Mouse (Mus musculus) limb, embryonic 15.5 days (tissue): ENCODE results near the gene Gm20388. TPM values are rescaled to one million over a fixed set of nuclear protein-coding genes. Genes with fewer than 3 reads are reported as not detected.

Experiments
- ATAC-seq: fragments of 200-750 bp; cut with Nextera tagmentation; 2 replicates; pipeline ENCODE4 v1.8.0; 2017; ENCODE audit warnings: low read depth, moderate TSS enrichment; ENCODE audit not compliant: insufficient number of reproducible peaks, low FRiP score, low TSS enrichment
- H3K27ac ChIP-seq: fragments of 300-500 bp; sonication (generic); 2 replicates; pipeline ENCODE4 v1.5.1; 2015; ENCODE audit warnings: moderate library complexity, mild to moderate bottlenecking, inconsistent platforms
- H3K27me3 ChIP-seq: fragments of 300-500 bp; sonication (generic); 2 replicates; pipeline ENCODE4 v1.6.1; 2015; ENCODE audit warnings: inconsistent platforms
- H3K36me3 ChIP-seq: fragments of 300-500 bp; sonication (generic); 2 replicates; pipeline ENCODE4 v1.6.1; 2015; ENCODE audit warnings: inconsistent platforms
- H3K4me1 ChIP-seq: fragments of 300-500 bp; sonication (generic); 2 replicates; pipeline ENCODE4 v1.6.1; 2015; ENCODE audit warnings: inconsistent platforms
- H3K4me2 ChIP-seq: fragments of 300-500 bp; sonication (generic); 2 replicates; pipeline ENCODE4 v1.6.1; 2015; ENCODE audit warnings: mild to moderate bottlenecking, inconsistent platforms
- H3K4me3 ChIP-seq: fragments of 300-500 bp; sonication (generic); 2 replicates; pipeline ENCODE4 v1.5.1; 2015; ENCODE audit warnings: mild to moderate bottlenecking, inconsistent platforms
- H3K9ac ChIP-seq: fragments of 300-500 bp; sonication (generic); 2 replicates; pipeline ENCODE4 v1.6.1; 2015; ENCODE audit warnings: inconsistent platforms
- H3K9me3 ChIP-seq: fragments of 300-500 bp; sonication (generic); 2 replicates; pipeline ENCODE4 v1.6.1; 2016; ENCODE audit warnings: inconsistent platforms
- WGBS: fragments of 180-500 bp; shearing (Covaris S2); methylation state at CpG from one replicate; pipeline ENCODE4 v1.1.7; 2015; 5-methylcytosine and 5-hydroxymethylcytosine counted together
- polyA plus RNA-seq: library from polyadenylated mRNA; unstranded; fragments of >200 nt; fragmentation: Nextera tagmentation; extraction: Ambion mirVana; gene quantifications from 2 replicates; pipeline ENCODE4 v1.2.1, GENCODE M21; 2015

The Gm20388 gene
- polyA plus RNA-seq, 1 experiment from 2014 or later, result 4.9 TPM

DNA sequence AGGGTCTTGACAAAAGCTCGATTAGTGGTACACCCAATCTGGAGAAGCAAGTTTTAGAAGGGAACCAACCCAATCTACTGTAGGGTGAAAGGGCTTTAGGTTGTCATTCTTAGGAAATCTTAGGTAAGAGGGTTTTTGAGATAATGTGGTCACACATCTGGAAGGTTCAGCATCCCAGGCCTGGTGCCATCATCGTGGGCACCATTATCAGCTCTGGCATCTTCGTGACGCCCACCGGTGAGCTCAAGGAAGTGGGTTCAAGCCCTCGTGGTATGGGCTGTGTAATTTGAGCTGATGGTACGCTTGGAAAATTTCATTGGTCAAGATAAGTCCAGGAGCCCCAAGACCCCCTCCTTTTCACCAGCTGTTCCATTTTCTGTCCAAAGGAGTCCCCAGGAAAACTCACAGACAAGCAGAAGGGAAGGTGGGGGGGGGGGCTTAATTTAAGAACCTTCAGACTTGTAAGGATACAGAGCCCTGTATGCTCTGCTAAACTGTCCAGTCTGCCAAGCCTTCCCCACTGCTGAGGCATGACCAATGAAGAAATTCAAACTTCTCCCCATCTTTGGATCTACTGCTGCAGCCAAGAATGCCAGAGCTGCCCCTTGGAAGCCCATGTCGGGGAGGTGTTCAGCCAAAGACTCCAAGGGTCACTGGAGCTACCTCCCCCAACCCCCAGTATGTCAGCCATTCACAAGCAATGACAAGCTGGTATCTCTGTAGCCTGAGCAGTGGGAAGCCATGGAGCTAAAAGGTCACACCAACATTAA lies 1997.9 kb downstream of the Gm20388 start:
- 52% methylated on average over 8 of the region's 8 CpGs for WGBS
- ATAC-seq, result no peak
- no peaks in the 10 kb centered on the region for H3K9me3 ChIP-seq
- H3K4me3 ChIP-seq, result no peak overlapping the region
- no peak overlapping the region for H3K9ac ChIP-seq
- H3K4me2 ChIP-seq, result 0 out of 2 replicates have a peak overlapping the region, but pooled peaks have one; percentile 96
- H3K4me1 ChIP-seq, result peaks cover 42% of the 10 kb centered on the region
- H3K36me3 ChIP-seq, result no peaks in the 10 kb centered on the region
- no peak overlapping the region for H3K27ac ChIP-seq
- peaks cover 9% of the 10 kb centered on the region; the same call in 1 of the 2 replicates for H3K27me3 ChIP-seq

DNA sequence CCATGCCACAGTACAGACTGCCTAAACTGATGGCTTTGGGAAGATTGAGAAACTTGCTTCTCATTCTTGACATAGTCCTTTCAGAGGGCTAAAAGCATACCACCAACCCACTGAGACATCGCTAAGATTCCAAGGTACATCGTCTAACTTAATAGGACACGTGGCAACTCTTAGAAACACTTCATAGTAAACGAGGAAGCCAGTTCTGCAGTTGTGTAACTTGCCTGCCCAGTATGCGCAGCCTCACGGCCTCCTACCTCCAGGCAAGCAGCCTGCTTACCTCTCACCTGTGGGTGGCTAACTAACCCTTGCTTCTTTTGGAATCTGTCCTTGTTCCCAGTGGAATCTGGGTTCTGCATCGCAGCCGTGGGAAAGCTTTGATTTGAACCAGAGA lies 1998.5 kb downstream of the Gm20388 start:
- no peak for ATAC-seq
- 57% methylated on average over 8 of the region's 8 CpGs for WGBS
- peaks cover 42% of the 10 kb centered on the region for H3K4me1 ChIP-seq

DNA sequence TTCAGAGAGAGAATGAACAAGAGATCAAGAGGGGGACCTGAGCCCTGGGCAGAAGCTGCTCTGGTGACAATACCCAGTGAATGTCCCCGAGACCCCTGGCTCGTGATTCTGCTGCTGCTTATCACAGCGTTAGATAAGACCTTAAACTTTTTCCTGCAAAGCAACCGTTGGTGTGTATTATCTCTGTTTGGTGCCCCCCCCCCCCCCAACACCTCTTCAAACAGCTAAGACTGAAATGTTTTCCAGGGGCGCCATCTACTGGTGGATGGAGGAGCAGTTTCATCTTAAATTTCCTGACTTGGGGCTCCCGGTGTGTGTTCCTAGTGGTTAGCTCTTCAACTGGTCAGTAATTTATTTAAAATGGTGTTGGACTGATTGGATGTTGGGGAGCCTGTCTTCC lies 1999.0 kb downstream of the Gm20388 start:
- H3K36me3 ChIP-seq, result no peaks in the 10 kb centered on the region
- ATAC-seq, result no peak
- WGBS, result 8% methylated on average over 6 of the region's 6 CpGs
- no peak overlapping the region for H3K27ac ChIP-seq
- H3K27me3 ChIP-seq, result peaks cover 13% of the 10 kb centered on the region; the same call in 1 of the 2 replicates
- H3K4me2 ChIP-seq, result no peak overlapping the region
- no peaks in the 10 kb centered on the region for H3K9me3 ChIP-seq
- peaks cover 42% of the 10 kb centered on the region for H3K4me1 ChIP-seq
- no peak overlapping the region for H3K9ac ChIP-seq
- no peak overlapping the region for H3K4me3 ChIP-seq

More for the DNA sequence above, 1998.5 kb downstream of the Gm20388 start:
- Histone ChIP-seq H3K27me3 (peaks cover 11% of the 10 kb centered on the region; the same call in 1 of the 2 replicates), H3K27ac (no peak overlapping the region), H3K9me3 (no peaks in the 10 kb centered on the region), H3K4me3 (no peak overlapping the region), H3K4me2 (no peak overlapping the region), H3K36me3 (no peaks in the 10 kb centered on the region), H3K9ac (0 out of 2 replicates have a peak overlapping the region, but pooled peaks have one; percentile 4)

DNA sequence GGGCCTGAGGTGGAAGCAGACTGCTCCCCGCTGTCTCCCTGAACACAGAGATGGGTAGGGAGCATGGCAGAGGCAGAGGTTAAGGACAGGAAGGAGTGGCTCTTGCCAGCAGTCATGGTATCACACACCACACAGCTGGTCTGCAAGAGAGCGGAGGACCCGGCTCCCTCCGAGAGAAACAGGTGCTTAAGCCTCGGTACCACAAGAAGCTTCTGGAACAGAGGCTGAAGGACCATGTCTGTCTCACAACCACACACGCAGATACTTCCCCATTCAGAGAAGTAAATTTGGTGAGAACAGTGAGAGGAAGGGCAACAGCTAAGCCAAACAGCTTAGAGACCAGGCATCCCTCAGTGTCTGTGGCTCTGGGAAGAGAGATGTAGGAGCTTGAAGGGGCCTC lies 2000.8 kb downstream of the Gm20388 start:
- no peaks in the 10 kb centered on the region for H3K9me3 ChIP-seq
- no peak overlapping the region for H3K4me3 ChIP-seq
- no peaks in the 10 kb centered on the region for H3K36me3 ChIP-seq
- peaks cover 26% of the 10 kb centered on the region for H3K4me1 ChIP-seq
- 84% methylated on average over 6 of the region's 6 CpGs for WGBS
- H3K27me3 ChIP-seq, result peaks cover 13% of the 10 kb centered on the region; the same call in 1 of the 2 replicates
- H3K4me2 ChIP-seq, result no peak overlapping the region
- ATAC-seq, result no peak
- no peak overlapping the region for H3K9ac ChIP-seq
- no peak overlapping the region for H3K27ac ChIP-seq

DNA sequence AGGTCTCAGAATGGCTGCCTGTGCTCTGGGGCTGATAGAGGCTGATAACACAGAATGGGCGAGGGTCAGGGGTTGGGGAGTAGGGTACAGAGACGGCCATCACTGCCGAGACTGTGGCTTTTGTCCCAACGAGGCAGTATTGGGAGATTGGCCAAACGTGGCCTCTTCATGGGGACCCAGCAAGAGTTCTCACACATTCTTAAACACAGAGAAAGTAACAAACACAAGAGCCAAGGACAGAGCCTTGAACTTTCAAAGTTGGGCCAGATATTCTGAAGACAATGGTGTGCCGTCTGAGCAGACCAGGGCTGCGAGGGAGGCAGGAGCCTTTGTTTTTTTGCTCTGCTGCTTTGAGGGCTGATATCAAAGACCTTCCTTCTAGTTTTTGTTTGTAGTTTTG lies 2001.3 kb downstream of the Gm20388 start:
- Histone ChIP-seq H3K9me3 (no peaks in the 10 kb centered on the region), H3K9ac (no peak overlapping the region), H3K27me3 (peaks cover 13% of the 10 kb centered on the region; the same call in 1 of the 2 replicates), H3K36me3 (no peaks in the 10 kb centered on the region), H3K4me2 (no peak overlapping the region), H3K27ac (no peak overlapping the region), H3K4me3 (no peak overlapping the region), H3K4me1 (peaks cover 20% of the 10 kb centered on the region)
- WGBS, result 75% methylated on average over 7 of the region's 7 CpGs
- no peak for ATAC-seq

DNA sequence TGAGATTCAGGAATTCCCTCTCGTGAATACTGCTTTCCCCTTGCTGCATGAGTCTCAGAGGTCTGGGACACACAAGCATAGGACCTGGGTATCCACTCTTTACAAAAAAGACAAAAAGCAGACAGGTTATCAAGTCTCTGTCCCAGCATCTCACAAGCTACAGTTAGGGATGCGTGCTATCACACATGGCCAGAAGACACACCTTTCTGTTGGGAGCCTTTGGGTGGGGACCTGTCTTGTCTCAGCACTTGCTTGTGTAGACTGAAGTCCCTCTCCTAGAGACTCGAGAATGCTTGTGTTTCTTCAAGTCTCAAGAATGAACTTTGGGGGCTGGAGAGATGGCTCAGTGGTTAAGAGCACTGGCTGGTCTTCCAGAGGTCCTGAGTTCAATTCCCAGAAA lies 2002.2 kb downstream of the Gm20388 start:
- ATAC-seq, result no peak
- Histone ChIP-seq H3K9ac (no peak overlapping the region), H3K9me3 (no peaks in the 10 kb centered on the region), H3K4me1 (peaks cover 14% of the 10 kb centered on the region), H3K4me2 (no peak overlapping the region), H3K36me3 (no peaks in the 10 kb centered on the region), H3K27me3 (peaks cover 13% of the 10 kb centered on the region; the same call in 1 of the 2 replicates), H3K27ac (no peak overlapping the region), H3K4me3 (no peak overlapping the region)
- 59% methylated on average over 3 of the region's 3 CpGs for WGBS

DNA sequence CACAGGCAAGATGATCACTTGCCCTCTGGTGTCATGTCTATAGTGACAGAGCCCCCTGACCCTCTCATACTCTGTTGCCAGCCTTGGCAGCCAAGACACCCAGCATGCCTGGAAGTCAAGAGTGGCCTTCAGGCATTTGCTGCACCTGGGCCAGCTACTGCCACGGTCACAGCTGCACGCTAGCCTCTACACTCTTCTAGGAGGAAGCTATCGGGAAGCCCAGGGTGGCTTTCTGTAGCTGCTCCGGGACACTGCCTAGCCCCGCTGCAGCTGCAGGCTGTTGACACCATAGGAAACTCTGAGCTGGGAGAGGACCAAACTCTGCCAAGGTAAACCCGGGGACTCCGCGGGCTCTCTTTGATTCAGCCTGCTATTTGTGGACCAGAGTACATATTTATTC lies 2002.7 kb downstream of the Gm20388 start:
- H3K36me3 ChIP-seq, result no peaks in the 10 kb centered on the region
- no peak overlapping the region for H3K9ac ChIP-seq
- ATAC-seq, result no peak
- peaks cover 7% of the 10 kb centered on the region; the same call in 1 of the 2 replicates for H3K27me3 ChIP-seq
- H3K4me1 ChIP-seq, result peaks cover 9% of the 10 kb centered on the region
- no peak overlapping the region for H3K27ac ChIP-seq
- H3K4me2 ChIP-seq, result no peak overlapping the region
- H3K4me3 ChIP-seq, result no peak overlapping the region
- H3K9me3 ChIP-seq, result no peaks in the 10 kb centered on the region
- WGBS, result 74% methylated on average over 8 of the region's 8 CpGs

DNA sequence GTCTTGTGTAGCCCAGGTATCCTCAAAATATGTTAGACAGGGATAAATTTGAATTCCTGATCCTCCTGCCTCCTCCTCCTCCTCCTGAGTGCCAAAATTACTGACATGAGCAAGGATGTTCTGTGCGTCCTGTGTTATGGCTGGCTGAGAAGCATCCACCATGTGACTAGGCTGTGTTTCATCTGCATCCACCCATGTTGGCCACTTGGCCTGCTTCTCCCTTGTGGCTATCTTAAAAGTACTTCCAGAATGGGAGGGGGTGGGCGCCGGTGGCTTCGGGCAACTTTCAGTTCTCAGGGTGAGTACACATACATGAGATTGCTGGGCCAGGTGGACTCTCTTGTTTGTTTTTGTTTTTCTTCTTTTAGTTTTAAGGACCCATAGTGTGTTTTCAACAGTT lies 2008.5 kb downstream of the Gm20388 start:
- peaks cover 16% of the 10 kb centered on the region for H3K4me1 ChIP-seq
- no peak overlapping the region for H3K9ac ChIP-seq
- ATAC-seq, result no peak
- 0 out of 2 replicates have a peak, but pooled peaks cover 2% of the 10 kb centered on the region for H3K27me3 ChIP-seq
- no peaks in the 10 kb centered on the region for H3K9me3 ChIP-seq
- no peak overlapping the region for H3K4me2 ChIP-seq
- H3K27ac ChIP-seq, result no peak overlapping the region
- WGBS, result 78% methylated on average over 4 of the region's 4 CpGs
- no peak overlapping the region for H3K4me3 ChIP-seq
- no peaks in the 10 kb centered on the region for H3K36me3 ChIP-seq

DNA sequence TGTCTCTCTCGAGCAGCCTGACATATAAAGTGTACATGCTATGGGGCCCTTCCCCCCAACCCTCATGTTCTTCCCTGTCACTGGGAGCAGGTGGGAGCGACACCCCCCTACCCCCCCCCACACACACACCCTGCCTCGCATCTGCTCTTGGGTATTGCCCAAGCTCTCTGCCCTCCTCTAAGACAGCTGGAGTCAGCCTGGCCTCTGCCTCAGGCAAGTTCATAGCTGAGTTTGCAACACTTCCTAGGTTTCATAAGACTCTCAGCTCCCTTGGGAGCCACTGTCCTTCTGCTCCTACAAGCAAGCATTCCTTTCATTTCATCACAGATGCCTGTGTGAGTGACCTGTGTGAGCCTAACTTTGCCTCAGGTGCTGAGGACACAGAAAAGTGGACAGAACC lies 2009.1 kb downstream of the Gm20388 start:
- 28% methylated on average over 3 of the region's 3 CpGs for WGBS
- Histone ChIP-seq H3K4me1 (peaks cover 16% of the 10 kb centered on the region), H3K36me3 (no peaks in the 10 kb centered on the region), H3K4me3 (no peak overlapping the region), H3K27me3 (no peaks in the 10 kb centered on the region), H3K27ac (no peak overlapping the region), H3K9ac (no peak overlapping the region), H3K9me3 (no peaks in the 10 kb centered on the region), H3K4me2 (no peak overlapping the region)
- no peak for ATAC-seq

DNA sequence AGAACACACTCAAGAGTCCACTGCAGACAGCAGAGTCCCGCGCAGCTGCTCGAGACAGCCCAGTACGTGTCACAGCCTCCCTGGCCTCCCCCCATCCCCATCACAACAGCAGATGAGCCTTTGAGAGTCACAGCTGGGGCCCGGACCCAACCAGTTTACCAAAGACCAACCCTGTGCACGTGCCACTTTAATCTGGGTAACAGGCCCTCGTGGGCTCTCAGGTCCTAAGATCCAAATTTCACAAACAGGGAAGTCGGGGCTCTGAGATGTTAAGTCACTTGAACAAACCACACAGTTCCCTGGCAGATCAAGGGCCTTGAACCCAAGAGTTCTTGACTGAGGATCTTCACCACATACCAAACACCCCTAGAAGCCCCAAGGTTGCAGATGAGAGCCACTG lies 2010.9 kb downstream of the Gm20388 start:
- no peaks in the 10 kb centered on the region for H3K27me3 ChIP-seq
- no peaks in the 10 kb centered on the region for H3K9me3 ChIP-seq
- H3K9ac ChIP-seq, result no peak overlapping the region
- peaks cover 16% of the 10 kb centered on the region for H3K4me1 ChIP-seq
- H3K4me2 ChIP-seq, result no peak overlapping the region
- 79% methylated on average over 8 of the region's 8 CpGs for WGBS
- no peak overlapping the region for H3K4me3 ChIP-seq
- no peak overlapping the region for H3K27ac ChIP-seq
- H3K36me3 ChIP-seq, result no peaks in the 10 kb centered on the region
- ATAC-seq, result no peak

DNA sequence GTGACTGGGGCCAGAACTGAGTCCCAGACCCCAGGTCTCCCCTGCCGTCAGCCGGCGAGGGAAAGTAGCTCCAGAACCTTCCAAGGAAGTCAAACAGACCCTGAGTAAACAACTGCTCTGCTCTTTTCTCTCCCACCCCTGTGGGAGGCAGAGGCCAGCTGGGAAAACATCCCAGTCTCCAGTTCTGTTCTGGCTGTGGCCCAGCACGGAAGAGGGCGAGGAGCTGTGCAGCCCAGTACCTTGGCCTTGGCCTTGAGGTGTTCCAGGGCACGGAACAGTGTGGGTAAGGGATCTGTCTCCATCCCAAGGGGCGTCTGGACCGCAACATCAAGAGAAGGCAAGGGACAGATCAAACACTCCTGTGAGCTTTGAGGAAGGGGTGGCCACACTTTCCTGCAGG lies 2011.5 kb downstream of the Gm20388 start:
- H3K4me2 ChIP-seq, result no peak overlapping the region
- no peak overlapping the region for H3K9ac ChIP-seq
- no peaks in the 10 kb centered on the region for H3K27me3 ChIP-seq
- peaks cover 16% of the 10 kb centered on the region for H3K4me1 ChIP-seq
- H3K9me3 ChIP-seq, result no peaks in the 10 kb centered on the region
- H3K4me3 ChIP-seq, result no peak overlapping the region
- ATAC-seq, result 0 out of 2 replicates have a peak, but pooled peaks have one; percentile 9
- H3K36me3 ChIP-seq, result no peaks in the 10 kb centered on the region
- 59% methylated on average over 8 of the region's 8 CpGs for WGBS
- no peak overlapping the region for H3K27ac ChIP-seq

DNA sequence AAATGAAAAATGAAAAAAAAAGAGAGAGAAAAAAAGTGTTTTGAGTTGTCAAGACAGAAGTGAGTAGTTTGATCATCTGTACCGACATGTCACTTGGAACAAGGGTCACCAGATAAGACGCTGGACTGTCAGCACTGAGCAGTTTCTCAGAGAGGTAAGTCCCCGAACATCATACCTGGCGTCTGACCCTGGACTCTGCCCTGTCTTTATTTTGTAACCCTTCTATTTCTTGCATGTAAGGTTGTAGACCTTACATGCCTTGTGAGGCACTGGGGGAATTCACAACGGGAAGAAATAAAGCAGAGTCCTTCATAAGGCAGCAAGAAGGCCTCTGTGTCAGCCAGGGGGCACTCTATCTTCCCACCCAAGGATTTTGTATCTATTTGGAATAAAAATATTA lies 2014.0 kb downstream of the Gm20388 start:
- WGBS, result 84% methylated on average over 5 of the region's 5 CpGs

More for the DNA sequence above, 2014.0 kb downstream of the Gm20388 start:
- H3K4me1 ChIP-seq, result peaks cover 14% of the 10 kb centered on the region
- no peak for ATAC-seq
- H3K27ac ChIP-seq, result no peak overlapping the region
- no peak overlapping the region for H3K4me2 ChIP-seq
- H3K36me3 ChIP-seq, result no peaks in the 10 kb centered on the region
- H3K9ac ChIP-seq, result no peak overlapping the region
- H3K9me3 ChIP-seq, result no peaks in the 10 kb centered on the region
- no peak overlapping the region for H3K4me3 ChIP-seq
- no peaks in the 10 kb centered on the region for H3K27me3 ChIP-seq
